Mouse (Mus musculus) intestine, embryonic 16.5 days (tissue): Measurements from ENCODE around the gene Tcf12. TPM values are rescaled to one million over a fixed set of nuclear protein-coding genes. Genes with fewer than 3 reads are reported as not detected.

ENCODE experiments used
- ATAC-seq: fragments of 200-750 bp; cut with Nextera tagmentation; 2 replicates; pipeline ENCODE4 v1.8.0; 2017; ENCODE audit warnings: moderate TSS enrichment, moderate library complexity
- H3K27ac ChIP-seq: fragments of 300-500 bp; sonication (generic); 2 replicates; pipeline ENCODE4 v1.5.1; 2014; ENCODE audit warnings: mild to moderate bottlenecking, low read length
- H3K27me3 ChIP-seq: fragments of 300-500 bp; sonication (generic); replicated peaks from 2 replicates; pipeline ENCODE4 v1.6.1; 2014; ENCODE audit warnings: low read length, control low read depth, mixed read lengths; ENCODE audit not compliant: control insufficient read depth, insufficient read depth
- H3K36me3 ChIP-seq: fragments of 300-500 bp; sonication (generic); 2 replicates; pipeline ENCODE4 v1.6.1; 2014; ENCODE audit warnings: low read length, control low read depth; ENCODE audit not compliant: control insufficient read depth, insufficient read depth
- H3K4me1 ChIP-seq: fragments of 300-500 bp; sonication (generic); 2 replicates; pipeline ENCODE4 v1.6.1; 2014; ENCODE audit warnings: low read length, control low read depth, mixed read lengths; ENCODE audit not compliant: control insufficient read depth, insufficient read depth
- H3K4me2 ChIP-seq: fragments of 300-500 bp; sonication (generic); 2 replicates; pipeline ENCODE4 v1.6.1; 2014; ENCODE audit warnings: low read depth, low read length, control low read depth
- H3K4me3 ChIP-seq: fragments of 300-500 bp; sonication (generic); 2 replicates; pipeline ENCODE4 v1.5.1; 2014; ENCODE audit warnings: mild to moderate bottlenecking, low read length
- H3K9ac ChIP-seq: fragments of 300-500 bp; sonication (generic); 2 replicates; pipeline ENCODE4 v1.6.1; 2014; ENCODE audit warnings: low read depth, low read length
- H3K9me3 ChIP-seq: fragments of 300-500 bp; sonication (generic); 2 replicates; pipeline ENCODE4 v1.6.1; 2016; ENCODE audit warnings: low read length, control low read depth; ENCODE audit not compliant: control insufficient read depth
- WGBS: fragments of 180-500 bp; shearing (Covaris S2); extraction: QIAGEN DNeasy Blood & Tissue Kit; methylation state at CpG from one replicate; pipeline ENCODE4 v1.1.7; 2014; 5-methylcytosine and 5-hydroxymethylcytosine counted together
- polyA plus RNA-seq: library from polyadenylated mRNA; unstranded; fragments of >200 nt; fragmentation: Nextera tagmentation; extraction: Ambion mirVana; gene quantifications from 2 replicates; pipeline ENCODE4 v1.2.1, GENCODE M21; 2015

Tcf12 gene
- polyA plus RNA-seq, 1 experiment from 2014 or later = 26.0 TPM

- ATAC-seq = no peak
- no peak overlapping the region for H3K27ac ChIP-seq
- H3K4me1 ChIP-seq = 0 out of 2 replicates have a peak, but pooled peaks cover 4% of the 10 kb centered on the region
- H3K27me3 ChIP-seq = no peaks in the 10 kb centered on the region
- no peaks in the 10 kb centered on the region for H3K9me3 ChIP-seq
- H3K9ac ChIP-seq = no peak overlapping the region
- WGBS = 82% methylated on average over 2 of the region's 2 CpGs
- no peak overlapping the region for H3K4me2 ChIP-seq
- no peak overlapping the region for H3K4me3 ChIP-seq
- H3K36me3 ChIP-seq = no peaks in the 10 kb centered on the region
Observed at GRCm38 (mm10) chr9:72039369-72039768, 72.3 kb downstream of the Tcf12 start.

- no peaks in the 10 kb centered on the region for H3K36me3 ChIP-seq
- H3K4me2 ChIP-seq = no peak overlapping the region
- ATAC-seq = no peak
- 75% methylated on average over 2 of the region's 2 CpGs for WGBS
- no peak overlapping the region for H3K27ac ChIP-seq
- 0 out of 2 replicates have a peak, but pooled peaks cover 4% of the 10 kb centered on the region for H3K4me1 ChIP-seq
- H3K4me3 ChIP-seq = no peak overlapping the region
- no peaks in the 10 kb centered on the region for H3K27me3 ChIP-seq
- no peaks in the 10 kb centered on the region for H3K9me3 ChIP-seq
- H3K9ac ChIP-seq = no peak overlapping the region
Observed at GRCm38 (mm10) chr9:72037059-72037516, 74.6 kb downstream of the Tcf12 start.

- Histone ChIP-seq H3K9ac (no peak overlapping the region), H3K4me1 (0 out of 2 replicates have a peak, but pooled peaks cover 4% of the 10 kb centered on the region), H3K4me2 (no peak overlapping the region), H3K36me3 (no peaks in the 10 kb centered on the region), H3K4me3 (no peak overlapping the region), H3K27ac (no peak overlapping the region), H3K9me3 (no peaks in the 10 kb centered on the region), H3K27me3 (no peaks in the 10 kb centered on the region)
- ATAC-seq = no peak
- WGBS = 89% methylated on average over 3 of the region's 3 CpGs
Observed at GRCm38 (mm10) chr9:72036257-72036656, 75.4 kb downstream of the Tcf12 start.

- H3K27me3 ChIP-seq = no peaks in the 10 kb centered on the region
- 87% methylated on average over 2 of the region's 2 CpGs for whole genome bisulfite sequencing
- H3K4me1 ChIP-seq = peaks cover 6% of the 10 kb centered on the region; the same call in 1 of the 2 replicates
- H3K27ac ChIP-seq = no peak overlapping the region
- no peak overlapping the region for H3K9ac ChIP-seq
- H3K4me3 ChIP-seq = no peak overlapping the region
- no peaks in the 10 kb centered on the region for H3K9me3 ChIP-seq
- no peak overlapping the region for H3K4me2 ChIP-seq
- no peak for ATAC-seq
- no peaks in the 10 kb centered on the region for H3K36me3 ChIP-seq
Observed at GRCm38 (mm10) chr9:72033271-72033670, 78.4 kb downstream of the Tcf12 start.

GRCm38 (mm10) chr9:72030274-72030673, 81.4 kb downstream of the Tcf12 start:
- Histone ChIP-seq H3K27ac (no peak overlapping the region), H3K9me3 (no peaks in the 10 kb centered on the region), H3K9ac (no peak overlapping the region), H3K27me3 (no peaks in the 10 kb centered on the region), H3K4me1 (peaks cover 2% of the 10 kb centered on the region; the same call in 1 of the 2 replicates), H3K4me2 (no peak overlapping the region), H3K4me3 (no peak overlapping the region), H3K36me3 (no peaks in the 10 kb centered on the region)
- no peak for ATAC-seq

- Histone ChIP-seq H3K36me3 (no peaks in the 10 kb centered on the region), H3K4me3 (no peak overlapping the region), H3K4me1 (peaks cover 2% of the 10 kb centered on the region; the same call in 1 of the 2 replicates), H3K4me2 (no peak overlapping the region), H3K27ac (no peak overlapping the region), H3K9me3 (no peaks in the 10 kb centered on the region), H3K27me3 (no peaks in the 10 kb centered on the region), H3K9ac (no peak overlapping the region)
- WGBS = 59% methylated on average over 1 of the region's 1 CpGs
- ATAC-seq = no peak
Observed at GRCm38 (mm10) chr9:72029601-72030000, 82.1 kb downstream of the Tcf12 start.

- H3K4me3 ChIP-seq = no peak overlapping the region
- H3K4me2 ChIP-seq = no peak overlapping the region
- H3K9me3 ChIP-seq = no peaks in the 10 kb centered on the region
- H3K36me3 ChIP-seq = no peaks in the 10 kb centered on the region
- no peak overlapping the region for H3K9ac ChIP-seq
- no peaks in the 10 kb centered on the region for H3K27me3 ChIP-seq
- WGBS = 58% methylated on average over 5 of the region's 5 CpGs
- no peak overlapping the region for H3K27ac ChIP-seq
- H3K4me1 ChIP-seq = no peaks in the 10 kb centered on the region
- no peak for ATAC-seq
Observed at GRCm38 (mm10) chr9:72023274-72023673, 88.4 kb downstream of the Tcf12 start.

- ATAC-seq = no peak
- WGBS = 60% methylated on average over 3 of the region's 3 CpGs
Observed at GRCm38 (mm10) chr9:72021512-72021911, 90.2 kb downstream of the Tcf12 start.

GRCm38 (mm10) chr9:72016021-72016420, 95.7 kb downstream of the Tcf12 start:
- Histone ChIP-seq H3K27ac (no peak overlapping the region), H3K9ac (no peak overlapping the region), H3K9me3 (no peaks in the 10 kb centered on the region), H3K4me1 (no peaks in the 10 kb centered on the region), H3K27me3 (no peaks in the 10 kb centered on the region), H3K36me3 (no peaks in the 10 kb centered on the region), H3K4me3 (no peak overlapping the region), H3K4me2 (no peak overlapping the region)
- WGBS = 90% methylated on average over 1 of the region's 1 CpGs
- ATAC-seq = no peak

More at GRCm38 (mm10) chr9:72021512-72021911, 90.2 kb downstream of the Tcf12 start:
- Histone ChIP-seq H3K27ac (no peak overlapping the region), H3K4me2 (no peak overlapping the region), H3K27me3 (no peaks in the 10 kb centered on the region), H3K36me3 (no peaks in the 10 kb centered on the region), H3K4me1 (no peaks in the 10 kb centered on the region), H3K9ac (no peak overlapping the region), H3K9me3 (no peaks in the 10 kb centered on the region), H3K4me3 (no peak overlapping the region)
